Mouse (Mus musculus) kidney, postnatal 25 days (tissue): Measurements from ENCODE around the gene Pfkfb4.

Experiments
- DNase-seq, 2 experiments: peaks; one replicate each; pipeline ENCODE4 v3.0.0; 2021; ENCODE audit warnings: mixed read lengths in 2 of 2

The Pfkfb4 gene

GRCm38 (mm10) chr9:108991428-108992084 lies at the start of gene Pfkfb4:
Pfkfb4 (plus strand) TSS chr9:108991778.
- peak; percentile 99 for DNase-seq

GRCm38 (mm10) chr9:108945111-108945510 lies 46.5 kb upstream of the Pfkfb4 start:
- DNase-seq = no peak

DNA sequence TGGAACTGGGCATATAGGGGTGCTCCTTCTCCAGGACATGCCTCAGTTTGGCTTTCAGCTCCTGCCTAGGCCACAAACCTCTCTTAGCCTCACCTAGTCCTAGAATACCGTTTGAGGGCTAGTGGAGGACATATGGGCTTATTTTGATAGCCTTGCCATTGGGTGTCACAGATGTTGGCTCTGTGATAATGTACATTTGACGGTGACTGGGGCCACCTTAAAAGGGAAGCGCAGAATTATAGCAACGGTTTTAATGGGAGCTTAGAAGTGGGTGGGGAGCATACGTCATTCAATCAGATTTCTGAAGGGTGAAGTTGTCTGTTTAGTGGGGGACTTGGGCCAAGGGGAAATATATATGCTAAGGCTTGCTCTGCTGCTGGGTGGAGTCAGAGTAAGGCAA lies 46.0 kb upstream of the Pfkfb4 start:
- no peak for DNase-seq

DNA sequence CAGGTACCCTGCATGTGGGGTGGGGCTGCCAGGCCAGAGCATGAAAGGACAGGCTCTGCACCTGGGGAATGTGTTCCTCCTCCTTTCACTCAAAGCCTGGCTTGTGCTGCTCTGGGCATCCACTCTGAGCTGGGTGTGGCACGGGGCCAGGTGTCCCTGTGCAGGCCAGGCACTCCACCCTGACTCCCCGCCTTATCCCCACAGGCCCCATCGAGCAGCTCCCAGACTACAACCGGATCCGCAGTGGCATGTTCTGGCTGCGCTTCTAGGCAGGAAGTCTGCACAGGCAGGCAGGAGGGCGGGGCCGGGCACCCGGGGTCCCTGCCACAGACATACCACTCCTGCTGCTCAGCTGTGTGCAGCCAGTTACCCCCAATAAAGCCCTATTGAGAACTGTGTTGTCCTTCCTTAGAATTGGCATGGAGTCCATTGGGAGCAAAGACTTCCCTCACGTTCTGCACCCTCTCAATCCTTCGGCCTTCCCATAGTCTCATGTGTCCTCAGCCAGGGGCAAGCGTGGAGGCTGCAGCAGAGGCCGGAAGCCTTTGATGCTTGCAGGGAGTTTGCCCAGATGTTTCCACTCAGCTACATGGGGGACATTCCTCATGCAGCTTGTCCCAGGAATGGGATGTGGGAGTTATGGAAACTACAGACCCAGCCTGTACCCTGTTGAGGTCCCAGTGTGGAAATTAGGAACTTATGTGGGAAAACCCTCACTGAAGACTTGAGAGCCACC lies 42.2 kb upstream of the Pfkfb4 start:
- peak; percentile 34 to 57 for DNase-seq

- no peak for DNase-seq
These were observed 41.4 kb upstream of the Pfkfb4 start for GRCm38 (mm10) chr9:108949967-108950728.

GRCm38 (mm10) chr9:108953081-108953636 lies 38.4 kb upstream of the Pfkfb4 start, which contains the start of gene Col7a1:
Col7a1 (plus strand) TSS chr9:108953586.
- no peak for DNase-seq

DNA sequence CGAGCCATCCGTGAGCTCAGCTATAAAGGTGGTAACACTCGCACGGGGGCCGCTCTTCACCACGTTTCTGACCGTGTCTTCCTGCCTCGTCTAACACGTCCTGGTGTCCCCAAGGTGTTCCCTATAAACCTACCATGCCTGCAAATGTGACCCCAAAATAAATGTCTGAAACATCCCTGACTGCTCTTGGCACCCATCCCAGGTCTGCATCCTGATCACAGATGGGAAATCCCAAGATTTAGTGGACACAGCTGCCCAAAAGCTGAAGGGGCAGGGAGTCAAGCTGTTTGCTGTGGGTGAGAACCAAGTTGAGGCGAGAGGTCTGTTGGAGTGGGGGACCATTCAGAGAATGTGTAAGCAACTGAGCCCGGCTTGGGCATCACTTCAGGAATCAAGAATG lies 36.3 kb upstream of the Pfkfb4 start:
- peak in 1 of 2 experiments; percentile 11 for DNase-seq

- DNase-seq = peak; percentile 44 to 80
These were observed 35.7 kb upstream of the Pfkfb4 start for GRCm38 (mm10) chr9:108955846-108956245.

GRCm38 (mm10) chr9:108963577-108963976 lies 28.0 kb upstream of the Pfkfb4 start:
- DNase-seq = no peak

- DNase-seq = no peak
These were observed 27.2 kb upstream of the Pfkfb4 start for GRCm38 (mm10) chr9:108964338-108964737.

GRCm38 (mm10) chr9:108970623-108971022 lies 21.0 kb upstream of the Pfkfb4 start:
- no peak for DNase-seq

DNA sequence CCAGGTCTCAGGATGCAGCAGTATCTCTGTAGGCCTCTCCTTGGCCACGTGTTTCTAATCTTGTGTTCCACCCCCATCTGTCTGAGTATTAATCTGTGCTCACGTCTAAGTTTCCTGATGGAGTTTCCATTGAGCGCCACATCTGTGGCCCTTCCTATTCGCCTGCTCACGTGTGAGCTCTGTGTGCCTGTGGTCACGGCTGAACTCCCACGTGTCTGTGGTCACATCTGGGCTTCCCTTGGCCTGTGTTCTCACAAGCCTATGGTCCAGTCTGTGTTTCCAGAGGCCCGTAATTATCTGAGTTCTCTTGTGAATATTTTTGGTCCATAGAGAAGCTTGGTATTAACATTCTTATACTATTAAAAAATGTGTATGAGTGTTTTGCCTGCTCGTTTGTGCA lies 15.1 kb upstream of the Pfkfb4 start:
- no peak for DNase-seq

DNA sequence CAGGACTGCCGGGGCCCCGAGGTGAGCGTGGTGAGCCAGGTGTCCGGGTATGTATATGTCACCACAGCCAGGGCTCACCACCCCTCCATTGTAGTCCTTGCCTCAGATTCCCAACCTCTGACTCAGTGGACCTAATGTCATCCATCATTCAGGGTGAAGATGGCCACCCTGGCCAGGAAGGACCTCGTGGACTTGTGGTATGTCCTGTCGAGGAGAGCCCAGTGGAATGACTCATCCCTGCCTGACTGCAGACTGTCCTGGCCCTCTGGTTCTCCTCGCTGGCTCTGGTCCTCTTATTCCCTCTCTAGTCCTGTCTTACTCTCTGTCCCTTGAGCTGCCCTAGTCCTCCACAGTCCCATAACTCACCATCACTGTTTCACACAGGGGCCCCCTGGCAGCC lies 13.6 kb upstream of the Pfkfb4 start:
- DNase-seq = no peak

GRCm38 (mm10) chr9:108982498-108982897 lies 9.1 kb upstream of the Pfkfb4 start:
- DNase-seq = no peak

GRCm38 (mm10) chr9:108983209-108983608 lies 8.4 kb upstream of the Pfkfb4 start:
- no peak for DNase-seq

DNA sequence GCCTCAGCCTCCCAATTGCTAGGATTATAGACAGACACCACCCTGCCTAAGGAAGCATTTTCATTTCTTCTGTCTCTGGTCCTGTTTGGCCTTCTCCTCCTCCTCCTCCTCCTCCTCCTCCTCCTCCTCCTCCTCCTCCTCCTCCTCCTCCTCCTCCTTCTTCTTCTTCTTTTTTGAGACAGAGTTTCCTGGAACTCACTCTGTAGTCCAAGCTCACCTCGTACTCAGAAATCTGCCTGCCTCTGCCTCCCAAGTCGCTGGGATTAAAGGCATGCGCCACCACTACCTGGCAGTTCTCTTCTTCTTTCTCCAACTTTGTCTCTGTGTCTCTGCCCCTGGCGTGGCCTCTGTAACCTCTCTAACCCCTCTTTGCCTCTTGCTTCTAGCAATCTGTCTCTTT lies 5.9 kb upstream of the Pfkfb4 start, which contains the start of gene Ucn2:
Gene Ucn2, plus strand, starts transcription at position 301 of the 400 bp plus-strand sequence.
- no peak for DNase-seq

DNA sequence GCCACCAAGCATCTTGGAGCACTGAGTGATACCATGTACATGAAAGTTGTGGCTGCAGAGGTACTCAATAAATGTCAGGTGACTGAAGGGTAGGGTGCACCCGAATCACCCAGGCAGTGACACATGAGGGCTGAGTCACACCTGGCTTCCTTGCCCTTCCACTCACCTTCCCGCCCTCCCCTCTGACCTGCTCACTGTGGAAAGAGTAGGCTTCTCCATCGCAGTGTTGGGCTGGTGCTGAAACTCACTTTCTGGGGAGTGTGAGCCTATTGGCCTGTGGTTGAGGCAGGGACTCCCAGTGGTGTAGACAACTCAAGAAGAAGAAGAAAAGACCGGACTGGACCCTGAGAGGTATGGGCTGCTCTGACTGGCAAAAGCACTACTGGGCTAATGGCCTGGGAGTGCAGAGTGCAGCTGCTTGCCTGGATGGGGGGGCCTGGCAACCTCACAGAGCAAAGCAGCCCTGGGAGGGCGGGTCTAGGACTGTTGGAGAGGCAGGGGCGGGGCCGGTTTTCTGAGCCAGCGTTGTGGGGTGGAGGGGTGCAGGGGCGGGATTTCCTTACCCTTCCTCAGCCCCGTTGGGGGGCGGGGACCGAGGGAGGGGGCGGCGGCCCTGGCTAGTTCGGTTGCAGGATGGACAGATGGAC lies 3.8 kb upstream of the Pfkfb4 start:
- DNase-seq = peak; percentile 36 to 75

- no peak for DNase-seq
These were observed 1.6 kb upstream of the Pfkfb4 start for GRCm38 (mm10) chr9:108989802-108990461.

DNA sequence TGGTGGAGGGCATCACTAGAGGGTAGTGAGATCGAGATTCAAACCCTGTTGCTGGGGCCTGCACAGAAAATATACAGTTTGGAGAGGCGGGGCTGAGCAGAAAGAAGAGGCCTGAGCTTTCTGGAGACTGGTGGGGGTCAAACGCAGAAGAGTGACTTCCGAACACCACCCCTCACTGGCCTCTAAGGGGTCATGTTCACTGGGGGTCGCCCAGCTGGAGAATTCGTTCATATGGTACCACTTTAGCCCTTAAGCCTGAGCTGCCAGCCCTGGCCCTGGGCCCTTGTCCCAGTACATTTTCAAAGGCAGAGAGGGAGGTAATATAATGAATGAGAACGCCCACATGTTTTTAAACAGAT lies 1.1 kb upstream of the Pfkfb4 start:
- DNase-seq = no peak

GRCm38 (mm10) chr9:108992085-108992469 lies 499 bp downstream of the Pfkfb4 start:
- DNase-seq = no peak

GRCm38 (mm10) chr9:108992620-108993361 lies 1.2 kb downstream of the Pfkfb4 start:
- no peak for DNase-seq
